Mouse (Mus musculus): Measurements from ENCODE around the gene Thra.
A peak's percentile ranks its signal among the peaks of the same experiment; 100 is the strongest.

The Thra gene

GRCm38 (mm10) chr11:98744456-98745019 is 4.1 kb downstream of the Thra start:
- DNase-seq (ENCODE audit: extremely low spot score) = no peak

DNA sequence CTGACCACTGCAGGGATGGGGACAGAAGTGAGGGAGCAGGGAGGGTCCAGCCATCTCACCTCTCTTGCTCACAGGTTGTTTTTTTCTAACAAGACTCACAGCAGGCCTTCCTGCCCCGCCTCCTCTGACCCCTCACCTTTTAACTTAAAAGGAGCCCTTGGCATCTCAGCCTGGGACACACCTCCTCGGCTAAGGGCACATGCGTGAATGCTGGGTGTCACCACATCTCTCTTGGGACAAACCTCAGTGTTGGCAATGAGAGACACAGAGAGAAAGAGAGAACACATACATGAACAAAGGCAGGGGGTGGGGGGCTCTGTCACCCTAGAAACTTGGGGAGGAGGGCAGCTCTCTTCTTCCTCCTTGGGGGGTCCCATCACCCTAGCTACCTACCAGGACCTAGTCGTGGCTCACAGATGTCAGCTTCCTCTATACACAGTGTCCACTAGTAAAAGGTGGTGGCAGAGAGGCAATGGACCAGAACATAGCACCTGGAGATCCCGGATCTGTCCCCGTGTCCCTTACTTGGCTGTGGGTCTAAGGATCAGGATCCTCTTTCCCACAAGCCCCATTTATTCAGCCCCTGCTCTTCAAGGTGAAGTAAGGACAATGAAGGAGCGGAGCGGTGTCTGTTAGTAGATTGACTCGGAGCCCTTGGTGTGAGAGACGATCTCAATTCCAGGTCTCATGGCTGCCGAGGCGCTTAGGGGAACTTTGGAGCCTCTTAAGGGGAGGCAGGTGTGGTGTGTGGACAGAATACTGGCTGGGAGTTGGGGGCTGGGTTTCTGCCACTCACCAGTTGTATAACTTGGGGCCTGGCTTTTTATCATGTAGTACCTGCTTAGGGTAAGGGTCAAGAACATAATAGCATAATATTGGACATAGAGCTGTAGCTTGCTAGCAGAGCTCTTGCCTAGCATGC is 5.8 kb downstream of the Thra start:
- no peak for DNase-seq (ENCODE audit: extremely low spot score)

GRCm38 (mm10) chr11:98746855-98747693 is 6.6 kb downstream of the Thra start:
- peak; percentile 74 for DNase-seq (ENCODE audit: extremely low spot score)

DNA sequence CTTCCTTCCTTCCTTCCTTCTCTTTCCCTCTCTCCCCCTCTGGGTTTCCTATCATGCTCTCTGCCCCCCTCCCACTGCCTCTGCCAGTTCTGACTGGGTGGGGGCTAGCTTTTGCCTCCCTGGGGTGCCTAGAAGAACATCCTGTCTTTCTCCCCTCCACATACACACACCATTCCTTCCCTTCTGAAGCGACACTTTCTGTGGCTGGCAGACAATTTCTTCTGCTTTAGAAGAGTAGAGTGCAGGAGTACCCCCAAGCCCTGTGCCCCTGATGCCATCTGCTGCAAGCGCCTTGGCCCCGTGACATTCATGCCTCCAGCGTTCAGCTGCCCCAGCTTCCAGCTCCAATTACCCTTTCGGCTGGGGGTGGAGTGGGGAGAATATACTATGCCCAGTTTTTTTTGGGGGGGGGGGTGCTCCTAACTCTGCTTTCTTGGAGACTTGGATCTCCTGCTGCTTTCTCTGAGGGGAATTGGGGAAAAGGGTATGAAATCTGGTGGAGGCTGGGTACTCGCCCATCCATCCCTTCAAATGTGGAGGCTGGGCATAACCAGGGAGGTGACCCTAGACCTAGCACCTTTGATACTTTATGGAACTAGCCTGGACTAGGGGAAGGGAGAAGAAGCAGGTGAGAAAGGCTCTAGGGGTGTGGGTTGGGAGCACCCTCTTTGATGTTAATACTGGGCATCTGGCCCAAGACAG is 7.5 kb downstream of the Thra start:
- DNase-seq (ENCODE audit: extremely low spot score) = no peak

DNA sequence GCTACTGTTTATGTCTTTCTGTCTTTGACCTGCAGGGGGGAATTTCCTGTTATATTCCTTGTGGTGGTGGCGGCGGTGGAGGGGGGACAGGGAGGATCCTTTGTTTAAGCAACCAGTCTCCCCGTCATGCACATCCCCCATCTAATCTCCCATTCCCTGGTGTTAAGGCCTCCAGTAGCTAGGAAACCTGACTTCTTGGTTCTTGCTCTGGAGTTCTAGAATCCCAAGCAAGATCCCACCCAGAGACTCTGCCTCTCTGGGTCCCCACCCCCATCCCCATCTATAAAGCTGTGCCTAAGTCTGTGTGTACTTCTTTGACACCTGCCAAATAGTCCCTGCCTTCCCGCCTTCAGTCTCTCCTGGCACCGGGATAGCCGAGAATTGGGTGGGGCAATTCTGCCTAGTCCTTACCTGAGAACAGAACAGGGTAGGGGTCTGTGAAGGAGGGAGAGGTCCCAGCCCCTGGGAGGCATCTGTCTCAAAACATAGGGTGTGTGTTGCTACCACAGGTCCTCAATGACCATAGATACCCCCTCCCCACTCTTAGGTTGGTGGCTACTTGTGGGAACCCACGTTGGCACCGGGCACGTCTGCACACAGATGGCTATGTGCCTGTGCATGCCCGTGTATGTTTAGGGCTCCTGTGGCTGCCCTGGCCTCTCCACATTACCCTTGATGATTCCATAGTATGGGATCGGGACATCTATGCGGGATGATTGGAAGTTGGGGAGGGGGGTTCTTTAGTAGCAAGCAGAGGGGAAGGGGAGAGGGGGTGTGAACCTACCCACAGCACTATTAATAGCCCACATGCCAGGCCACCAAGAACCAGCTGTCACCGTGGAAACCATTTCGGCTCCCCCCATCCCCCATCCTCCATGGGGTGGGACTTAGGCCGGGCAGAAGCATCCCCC is 8.3 kb downstream of the Thra start:
- DNase-seq (ENCODE audit: extremely low spot score) = no peak

- no peak for DNase-seq (ENCODE audit: extremely low spot score)
These were observed 9.3 kb downstream of the Thra start for GRCm38 (mm10) chr11:98749716-98750115.

- DNase-seq (ENCODE audit: extremely low spot score) = no peak
These were observed 10.1 kb downstream of the Thra start for GRCm38 (mm10) chr11:98750351-98751201.

- no peak for DNase-seq (ENCODE audit: extremely low spot score)
These were observed 10.9 kb downstream of the Thra start for GRCm38 (mm10) chr11:98751221-98751782.

GRCm38 (mm10) chr11:98752562-98753140 is 12.2 kb downstream of the Thra start:
- no peak for DNase-seq (ENCODE audit: extremely low spot score)

GRCm38 (mm10) chr11:98753264-98753663 is 12.8 kb downstream of the Thra start:
- DNase-seq (ENCODE audit: extremely low spot score) = no peak

DNA sequence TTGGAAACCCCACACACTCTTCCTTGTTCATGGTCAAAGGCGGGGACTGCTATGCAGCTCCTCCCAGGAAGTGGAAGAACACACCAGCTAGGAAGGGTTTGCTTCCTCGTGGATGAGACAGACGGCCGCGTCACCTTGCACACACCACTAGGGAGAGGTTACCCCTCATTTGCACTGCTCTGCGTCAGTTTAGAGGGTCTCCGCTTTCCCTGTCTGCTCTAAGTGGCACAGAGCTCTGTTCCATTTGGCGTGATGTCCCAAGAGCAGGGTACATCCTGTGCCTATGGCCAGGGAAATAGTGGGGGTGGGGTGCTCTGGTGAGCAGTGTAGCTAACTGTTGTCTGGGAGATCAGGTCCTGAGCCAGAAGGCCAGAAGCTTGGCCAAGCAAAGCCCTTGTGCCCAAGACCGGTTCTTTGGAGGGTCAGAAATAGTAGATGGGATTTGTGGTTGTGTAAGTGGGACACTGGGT is 13.7 kb downstream of the Thra start:
- DNase-seq (ENCODE audit: extremely low spot score) = no peak

- DNase-seq (ENCODE audit: extremely low spot score) = peak; percentile 82
These were observed 14.3 kb downstream of the Thra start for GRCm38 (mm10) chr11:98754621-98755181.

DNA sequence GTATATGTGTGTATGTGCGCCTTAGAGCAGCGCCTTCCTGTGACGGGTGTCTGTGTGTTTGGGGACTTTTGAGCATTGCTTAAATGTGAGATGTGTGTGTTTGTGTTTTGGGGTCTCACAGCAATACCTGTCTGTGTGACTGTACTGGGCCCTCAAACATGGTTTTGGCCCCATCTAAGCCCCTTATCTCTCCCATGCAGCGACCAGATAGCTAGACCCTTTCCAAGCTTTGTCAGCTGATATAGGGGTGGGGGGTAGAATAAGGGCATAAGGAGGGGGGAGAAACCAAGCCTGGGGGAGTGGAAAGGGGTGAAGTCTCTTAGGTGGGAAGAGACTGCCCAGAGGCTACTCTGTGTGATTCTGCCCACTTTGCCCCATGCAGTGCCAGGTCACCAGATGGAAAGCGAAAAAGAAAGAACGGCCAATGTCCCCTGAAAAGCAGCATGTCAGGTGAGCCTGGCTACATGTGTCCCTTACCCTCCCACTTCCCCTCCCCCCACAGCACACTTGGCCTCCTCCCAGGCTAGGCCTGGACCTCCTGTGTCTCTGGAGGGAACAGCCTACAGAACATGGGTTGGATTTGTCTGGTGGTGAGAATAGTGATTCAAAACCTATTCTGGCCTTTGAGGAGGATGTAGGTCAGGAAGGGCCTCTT is 15.4 kb downstream of the Thra start:
- no peak for DNase-seq (ENCODE audit: extremely low spot score)

GRCm38 (mm10) chr11:98756711-98757110 is 16.3 kb downstream of the Thra start:
- no peak for DNase-seq (ENCODE audit: extremely low spot score)

DNA sequence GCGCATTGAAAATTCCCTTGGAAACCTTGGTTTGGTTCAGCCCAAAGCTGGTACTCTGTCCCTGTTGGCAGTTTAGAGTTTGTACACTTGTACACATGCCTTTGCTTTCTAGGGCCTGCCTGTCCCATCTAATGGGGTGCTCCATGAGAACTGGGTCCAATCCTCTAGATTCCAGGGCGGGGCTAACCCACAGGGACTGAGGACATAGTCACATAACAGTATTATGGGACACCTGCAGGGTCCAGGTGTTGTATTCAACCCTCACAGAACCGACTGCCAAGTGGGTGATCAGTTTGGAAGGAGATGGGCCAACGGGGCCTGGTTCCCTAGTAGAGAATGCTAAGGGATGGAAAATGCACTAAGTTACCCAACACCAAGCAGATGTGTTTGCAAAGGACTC is 21.5 kb downstream of the Thra start:
- no peak for DNase-seq (ENCODE audit: extremely low spot score)

DNA sequence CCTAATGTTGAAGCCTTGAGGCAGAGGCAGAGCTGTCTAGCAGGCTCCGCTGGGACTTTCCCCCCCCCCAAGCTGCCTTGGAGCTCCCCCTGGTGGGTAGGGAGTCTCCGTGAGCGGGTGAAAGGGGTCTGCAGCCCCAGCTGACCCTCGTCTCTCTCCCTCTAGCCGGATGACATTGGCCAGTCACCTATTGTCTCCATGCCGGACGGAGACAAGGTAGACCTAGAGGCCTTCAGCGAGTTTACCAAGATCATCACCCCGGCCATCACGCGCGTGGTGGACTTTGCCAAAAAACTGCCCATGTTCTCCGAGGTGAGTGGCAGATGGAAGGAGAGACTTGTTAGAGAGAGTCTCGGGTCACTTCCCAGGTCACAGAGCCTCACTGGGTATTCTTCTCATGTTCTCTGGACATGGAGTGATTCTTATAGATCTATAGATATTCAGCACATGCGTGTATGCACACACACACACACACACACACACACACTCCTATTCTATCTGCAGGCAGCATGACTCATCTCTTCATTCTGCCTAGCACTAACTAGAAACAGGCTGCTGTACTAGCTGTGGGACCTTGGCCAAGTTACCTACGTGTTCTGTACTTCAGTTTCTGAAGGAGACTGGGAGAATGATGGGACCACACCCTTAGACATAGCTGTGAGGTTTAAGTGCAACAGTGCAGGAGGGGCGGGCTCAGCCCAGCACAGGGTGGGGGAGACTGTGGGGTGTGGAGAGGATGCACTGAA is 22.5 kb downstream of the Thra start:
- no peak for DNase-seq (ENCODE audit: extremely low spot score)

DNA sequence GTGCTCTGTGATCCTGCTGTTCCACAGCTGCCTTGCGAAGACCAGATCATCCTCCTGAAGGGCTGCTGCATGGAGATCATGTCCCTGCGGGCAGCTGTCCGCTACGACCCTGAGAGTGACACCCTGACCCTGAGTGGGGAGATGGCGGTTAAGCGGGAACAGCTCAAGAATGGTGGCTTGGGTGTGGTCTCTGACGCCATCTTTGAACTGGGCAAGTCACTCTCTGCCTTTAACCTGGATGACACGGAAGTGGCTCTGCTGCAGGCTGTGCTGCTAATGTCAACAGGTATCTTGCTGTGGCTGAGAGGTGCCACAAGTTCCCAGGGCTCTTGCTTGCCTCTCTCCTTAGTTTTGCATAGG is 23.0 kb downstream of the Thra start:
- DNase-seq (ENCODE audit: extremely low spot score) = no peak
